28 mouse cellular contexts compared by ENCODE assay signal in genomic region chr7:24630116-24630880, GRCm38 (mm10). TPM values are rescaled to one million over a fixed set of nuclear protein-coding genes. Genes with fewer than 3 reads are reported as not detected.
DNase-seq lines count a peak whose midpoint lies in the region; ATAC-seq lines count a peak whose summit lies in the region.
"Had no signal": no experiment of that assay in that cellular context is flagged by ENCODE, and none has a peak within 500 bp of the region (broad histone marks: within the 10 kb centered on the region; RNA-seq: fewer than 3 reads in every experiment).

No protein-coding gene starts in this region.

- no peaks in the 10 kb centered on the region for H3K9me3 ChIP-seq in limb, embryonic 15.5 days
- H3K9me3 ChIP-seq in limb, embryonic 10.5 days (replicated peaks): no peaks in the 10 kb centered on the region
- H3K9me3 ChIP-seq in embryonic facial prominence, embryonic 15.5 days (replicated peaks): no peaks in the 10 kb centered on the region
- no peaks in the 10 kb centered on the region for H3K9me3 ChIP-seq in midbrain, embryonic 14.5 days (ENCODE audit: control insufficient read depth, low read length)
- H3K9me3 ChIP-seq: forebrain, embryonic 13.5 days; G1E; heart, embryonic 13.5 days had no signal

- no peaks in the 10 kb centered on the region for H3K36me3 ChIP-seq in limb, embryonic 15.5 days
- no peaks in the 10 kb centered on the region for H3K36me3 ChIP-seq in limb, embryonic 10.5 days
- no peaks in the 10 kb centered on the region for H3K36me3 ChIP-seq in embryonic facial prominence, embryonic 15.5 days
- H3K36me3 ChIP-seq in midbrain, embryonic 14.5 days (ENCODE audit: control insufficient read depth, insufficient read depth, low read length): no peaks in the 10 kb centered on the region
- H3K36me3 ChIP-seq: heart, embryonic 13.5 days had no signal

- H3K4me2 ChIP-seq in limb, embryonic 15.5 days: no peak overlapping the region
- no peak overlapping the region for H3K4me2 ChIP-seq in embryonic facial prominence, embryonic 15.5 days (replicated peaks)
- H3K4me2 ChIP-seq in midbrain, embryonic 14.5 days (ENCODE audit: low read length): no peak overlapping the region
- H3K4me2 ChIP-seq: forebrain, embryonic 13.5 days had no signal

- peak overlapping the region; percentile 61; the same call in 1 of the 2 replicates for H3K27ac ChIP-seq in limb, embryonic 15.5 days
- no peak overlapping the region for H3K27ac ChIP-seq in limb, embryonic 10.5 days
- peak overlapping the region; percentile 76 for H3K27ac ChIP-seq in embryonic facial prominence, embryonic 15.5 days (replicated peaks)
- H3K27ac ChIP-seq in midbrain, embryonic 14.5 days (replicated peaks; ENCODE audit: low read depth, low read length): no peak overlapping the region
- H3K27ac ChIP-seq: forebrain, embryonic 13.5 days; gastrocnemius, adult 2 months; heart, embryonic 13.5 days had no signal

- no peak for ATAC-seq in limb, embryonic 15.5 days (ENCODE audit: insufficient number of reproducible peaks, low FRiP score, low TSS enrichment, low read depth)
- no peak for ATAC-seq in embryonic facial prominence, embryonic 15.5 days (ENCODE audit: insufficient number of reproducible peaks, low FRiP score, low TSS enrichment, low read depth)
- no peak for ATAC-seq in midbrain, embryonic 14.5 days (ENCODE audit: low FRiP score, low TSS enrichment)
- ATAC-seq: activated CD4-positive, CD25-positive, alpha-beta regulatory T cell, adult 4 months; forebrain, embryonic 13.5 days; forebrain, postnatal 0 days; hindbrain, embryonic 16.5 days; inflammation-experienced regulatory T-cells, adult 6 months had no signal

- no peaks in the 10 kb centered on the region for H3K27me3 ChIP-seq in limb, embryonic 15.5 days
- peaks cover 29% of the 10 kb centered on the region for H3K27me3 ChIP-seq in limb, embryonic 10.5 days (ENCODE audit: low read depth, poor library complexity, severe bottlenecking)
- no peaks in the 10 kb centered on the region for H3K27me3 ChIP-seq in embryonic facial prominence, embryonic 15.5 days
- H3K27me3 ChIP-seq in midbrain, embryonic 14.5 days (ENCODE audit: control insufficient read depth, insufficient read depth, low read length): no peaks in the 10 kb centered on the region
- H3K27me3 ChIP-seq: CH12.LX had no signal

- H3K9ac ChIP-seq in limb, embryonic 15.5 days: no peak overlapping the region
- no peak overlapping the region for H3K9ac ChIP-seq in embryonic facial prominence, embryonic 15.5 days
- no peak overlapping the region for H3K9ac ChIP-seq in midbrain, embryonic 14.5 days (replicated peaks; ENCODE audit: low read length)
- H3K9ac ChIP-seq: forebrain, embryonic 13.5 days; forebrain, postnatal 0 days; heart, embryonic 13.5 days had no signal

- 67% methylated on average over 10 of the region's 10 CpGs for WGBS in limb, embryonic 15.5 days
- 80% methylated on average over 10 of the region's 10 CpGs for WGBS in limb, embryonic 10.5 days
- WGBS in embryonic facial prominence, embryonic 15.5 days: 58% methylated on average over 10 of the region's 10 CpGs
- WGBS in midbrain, embryonic 14.5 days: 62% methylated on average over 10 of the region's 10 CpGs

- H3K4me1 ChIP-seq in limb, embryonic 15.5 days: peaks cover 9% of the 10 kb centered on the region; the same call in 1 of the 2 replicates
- peaks cover 16% of the 10 kb centered on the region for H3K4me1 ChIP-seq in limb, embryonic 10.5 days
- H3K4me1 ChIP-seq in embryonic facial prominence, embryonic 15.5 days: peaks cover 9% of the 10 kb centered on the region
- H3K4me1 ChIP-seq in midbrain, embryonic 14.5 days (ENCODE audit: control insufficient read depth, insufficient read depth, low read length): peaks cover 7% of the 10 kb centered on the region; the same call in 1 of the 2 replicates

- H3K4me3 ChIP-seq in limb, embryonic 15.5 days: no peak overlapping the region
- no peak overlapping the region for H3K4me3 ChIP-seq in limb, embryonic 10.5 days
- no peak overlapping the region for H3K4me3 ChIP-seq in embryonic facial prominence, embryonic 15.5 days (replicated peaks)
- H3K4me3 ChIP-seq in midbrain, embryonic 14.5 days (replicated peaks; ENCODE audit: low read depth, low read length): no peak overlapping the region
- H3K4me3 ChIP-seq: forebrain, embryonic 13.5 days; gastrocnemius, adult 2 months; heart, embryonic 13.5 days had no signal

- DNase-seq in limb, embryonic 10.5 days (ENCODE audit: low spot score): no peak
- DNase-seq in ES-CJ7 (ENCODE audit: low read depth, low spot score): peak; percentile 61
- peak; percentile 74 for DNase-seq in urinary bladder, postnatal 14 days (ENCODE audit: low spot score)
- no peak for DNase-seq in adrenal gland, postnatal 10 days
- no peak for DNase-seq in adrenal gland, postnatal 14 days
- no peak for DNase-seq in midbrain, embryonic 14.5 days
- DNase-seq: cerebellum, adult 2 months; cerebellum, postnatal 10 days; forebrain, postnatal 0 days; gastrocnemius, adult 2 months; gastrocnemius, postnatal 36 days; heart, adult 11 months; heart, postnatal 36 days had no signal

RNA-seq across cellular contexts. Expression of gene Lypd3, which starts 6.1 kb away (rescaled TPM):
- polyA plus RNA-seq in limb, embryonic 15.5 days (2015; fragmentation: Nextera tagmentation; extraction: Ambion mirVana): 125 and 128 TPM in 2 replicates
- 1.5 and 2.2 TPM in 2 replicates for polyA plus RNA-seq in limb, embryonic 10.5 days (2016; fragmentation: Nextera tagmentation; extraction: Ambion mirVana)
- 94.6 and 109 TPM in 2 replicates for polyA plus RNA-seq in embryonic facial prominence, embryonic 15.5 days (2015; fragmentation: Nextera tagmentation; extraction: Ambion mirVana)
- total RNA-seq in adrenal gland, postnatal 10 days (2021): under 1 TPM; 0.24 to 0.27 TPM
- 0.38 and 0.59 TPM in 2 replicates for total RNA-seq in adrenal gland, postnatal 14 days (2021)
- polyA plus RNA-seq in midbrain, embryonic 14.5 days (2014; fragmentation: Nextera tagmentation; extraction: Ambion mirVana): 0.13 and 0.26 TPM in 2 replicates
- total RNA-seq: CH12.LX; G1E; gastrocnemius, adult 2 months; gastrocnemius, postnatal 36 days; heart, postnatal 36 days had no signal
- polyA plus RNA-seq: activated CD4-positive, CD25-positive, alpha-beta regulatory T cell, adult 4 months; C2C12; forebrain, embryonic 13.5 days; G1E; heart, postnatal 0 days; inflammation-experienced regulatory T-cells, adult 6 months had no signal

RNA-seq across cellular contexts. Expression of gene Phldb3, which starts 19.7 kb away (rescaled TPM):
- polyA plus RNA-seq in limb, embryonic 15.5 days (2015; fragmentation: Nextera tagmentation; extraction: Ambion mirVana): 1.4 and 1.7 TPM in 2 replicates
- polyA plus RNA-seq in limb, embryonic 10.5 days (2016; fragmentation: Nextera tagmentation; extraction: Ambion mirVana): 0.09 and 0.14 TPM in 2 replicates
- 1.1 and 1.4 TPM in 2 replicates for polyA plus RNA-seq in embryonic facial prominence, embryonic 15.5 days (2015; fragmentation: Nextera tagmentation; extraction: Ambion mirVana)
- 1 to 10 TPM; 3.6 TPM for total RNA-seq in adrenal gland, postnatal 10 days (2021)
- 3.2 and 4.3 TPM in 2 replicates for total RNA-seq in adrenal gland, postnatal 14 days (2021)
- not detected in 2 replicates for polyA plus RNA-seq in midbrain, embryonic 14.5 days (2014; fragmentation: Nextera tagmentation; extraction: Ambion mirVana)
- total RNA-seq: forebrain, postnatal 0 days had no signal
- polyA plus RNA-seq: forebrain, embryonic 13.5 days; forebrain, postnatal 0 days; heart, embryonic 13.5 days; heart, postnatal 0 days; hindbrain, embryonic 16.5 days had no signal

RNA-seq across cellular contexts. Expression of gene Zfp575, which starts 42.9 kb away (rescaled TPM):
- polyA plus RNA-seq in limb, embryonic 15.5 days (2015; fragmentation: Nextera tagmentation; extraction: Ambion mirVana): 5.2 and 6.4 TPM in 2 replicates
- polyA plus RNA-seq in limb, embryonic 10.5 days (2016; fragmentation: Nextera tagmentation; extraction: Ambion mirVana): 1.6 and 2.6 TPM in 2 replicates
- polyA plus RNA-seq in embryonic facial prominence, embryonic 15.5 days (2015; fragmentation: Nextera tagmentation; extraction: Ambion mirVana): 6.9 and 7.9 TPM in 2 replicates
- total RNA-seq in adrenal gland, postnatal 10 days (2021): under 1 TPM; 0.54 to 0.73 TPM
- 0.48 and 0.94 TPM in 2 replicates for total RNA-seq in adrenal gland, postnatal 14 days (2021)
- 9.2 and 12.1 TPM in 2 replicates for polyA plus RNA-seq in midbrain, embryonic 14.5 days (2014; fragmentation: Nextera tagmentation; extraction: Ambion mirVana)
- polyA plus RNA-seq: G1E had no signal

RNA-seq across cellular contexts. Expression of gene Ethe1, which starts 43.0 kb away (rescaled TPM):
- polyA plus RNA-seq in limb, embryonic 15.5 days (2015; fragmentation: Nextera tagmentation; extraction: Ambion mirVana): 28.0 and 28.7 TPM in 2 replicates
- polyA plus RNA-seq in limb, embryonic 10.5 days (2016; fragmentation: Nextera tagmentation; extraction: Ambion mirVana): 27.1 and 31.9 TPM in 2 replicates
- 27.3 and 27.8 TPM in 2 replicates for polyA plus RNA-seq in embryonic facial prominence, embryonic 15.5 days (2015; fragmentation: Nextera tagmentation; extraction: Ambion mirVana)
- total RNA-seq in adrenal gland, postnatal 10 days (2021): 10 to 100 TPM; 20.0 to 23.1 TPM
- total RNA-seq in adrenal gland, postnatal 14 days (2021): 21.3 and 24.9 TPM in 2 replicates
- polyA plus RNA-seq in midbrain, embryonic 14.5 days (2014; fragmentation: Nextera tagmentation; extraction: Ambion mirVana): 18.5 and 24.2 TPM in 2 replicates

RNA-seq across cellular contexts. Expression of gene Tex101, which starts 46.2 kb away (rescaled TPM):
- polyA plus RNA-seq in limb, embryonic 15.5 days (2015; fragmentation: Nextera tagmentation; extraction: Ambion mirVana): not detected in 2 replicates
- not detected in 2 replicates for polyA plus RNA-seq in limb, embryonic 10.5 days (2016; fragmentation: Nextera tagmentation; extraction: Ambion mirVana)
- not detected in 2 replicates for polyA plus RNA-seq in embryonic facial prominence, embryonic 15.5 days (2015; fragmentation: Nextera tagmentation; extraction: Ambion mirVana)
- total RNA-seq in adrenal gland, postnatal 10 days (2021): not detected
- total RNA-seq in adrenal gland, postnatal 14 days (2021): not detected in 2 replicates
- polyA plus RNA-seq in midbrain, embryonic 14.5 days (2014; fragmentation: Nextera tagmentation; extraction: Ambion mirVana): not detected in 2 replicates
- total RNA-seq: adrenal gland, adult 18-20 months; adrenal gland, postnatal 36 days; CH12.LX; forebrain, postnatal 0 days; gastrocnemius, adult 2 months; gastrocnemius, postnatal 36 days; heart, postnatal 36 days had no signal
- polyA plus RNA-seq: activated CD4-positive, CD25-positive, alpha-beta regulatory T cell, adult 4 months; C2C12; cerebellum, adult 2 months; embryonic facial prominence, embryonic 11.5 days; forebrain, embryonic 13.5 days; forebrain, postnatal 0 days; G1E; heart, embryonic 13.5 days; heart, postnatal 0 days; hindbrain, embryonic 11.5 days; hindbrain, embryonic 16.5 days; inflammation-experienced regulatory T-cells, adult 6 months had no signal

Comparison
In these comparisons a context has a peak if more than half of its experiments do, and no peak if none do; other contexts are left out.
1. H3K27ac ChIP-seq: peak in limb, embryonic 15.5 days (single experiment) and embryonic facial prominence, embryonic 15.5 days (single experiment); none in limb, embryonic 10.5 days (single experiment) and midbrain, embryonic 14.5 days (single experiment).
2. RNA of gene Lypd3, which starts 6.1 kb away (polyA plus RNA-seq): 125 to 128 TPM in limb, embryonic 15.5 days and 94.6 to 109 TPM in embryonic facial prominence, embryonic 15.5 days; 1.5 to 2.2 TPM in limb, embryonic 10.5 days and 0.13 to 0.26 TPM in midbrain, embryonic 14.5 days; every median in the first group is over 10 times any median in the second.
3. DNase-seq: peak in ES-CJ7 (single experiment) and urinary bladder, postnatal 14 days (single experiment); none in limb, embryonic 10.5 days (single experiment), adrenal gland, postnatal 10 days (single experiment), adrenal gland, postnatal 14 days (single experiment) and midbrain, embryonic 14.5 days (single experiment).